Mouse (Mus musculus) c-Kit-positive CD71-positive TER-119-negative erythroid progenitor cells, embryonic 14.5 days (primary cell): Measurements from ENCODE around the gene Ripk1.
A peak's percentile ranks its signal among the peaks of the same experiment; 100 is the strongest.

Experiments
- DNase-seq: peaks from one replicate; pipeline ENCODE4 v3.0.0-alpha.2; 2013; ENCODE audit warnings: low read depth

The Ripk1 gene

GRCm38 (mm10) chr13:34076561-34077491, 74.7 kb downstream of the Ripk1 start:
- no peak for DNase-seq

GRCm38 (mm10) chr13:34077492-34078271, 75.5 kb downstream of the Ripk1 start, which contains the start of gene Tubb2a:
Gene Tubb2a, minus strand, starts transcription at chr13:34078007.
- peak; percentile 70 for DNase-seq

GRCm38 (mm10) chr13:34078500-34079280, 76.5 kb downstream of the Ripk1 start:
- no peak for DNase-seq

GRCm38 (mm10) chr13:34079801-34080200, 77.6 kb downstream of the Ripk1 start:
- no peak for DNase-seq

GRCm38 (mm10) chr13:34081926-34082325, 79.8 kb downstream of the Ripk1 start:
- DNase-seq = no peak

- DNase-seq = no peak
Observed at GRCm38 (mm10) chr13:34084026-34084750, 82.0 kb downstream of the Ripk1 start.
